Comparison of ENCODE assay signal across 25 mouse cellular contexts in the genomic region with DNA sequence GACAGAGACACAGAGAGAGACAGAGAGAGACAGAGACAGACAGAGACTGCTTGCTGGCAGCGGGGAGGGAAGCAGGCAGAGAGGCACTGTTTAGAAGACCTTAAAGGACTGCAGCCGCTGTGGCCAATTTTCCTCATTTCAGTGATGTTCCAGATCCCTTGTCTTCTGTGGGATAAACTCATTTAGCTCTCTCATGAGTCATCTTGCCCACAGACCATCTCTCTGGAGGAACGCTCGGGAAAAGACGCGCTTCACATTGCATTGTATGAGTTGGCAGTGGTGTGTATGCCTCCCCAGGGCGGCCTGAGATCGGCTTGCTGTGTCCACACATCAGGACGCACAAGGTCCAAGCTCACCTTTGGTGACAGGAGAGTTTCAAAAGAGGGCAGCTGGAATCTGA.
DNase-seq lines count a peak whose midpoint lies in the region; ATAC-seq and TF ChIP-seq lines count a peak whose summit lies in the region.
"Had no signal": no experiment of that assay in that cellular context is flagged by ENCODE, and none has a peak within 500 bp of the region (broad histone marks: within the 10 kb centered on the region; RNA-seq: fewer than 3 reads in every experiment).

No protein-coding gene starts in this region.

- in situ Hi-C loops in Patski (cut with MboI; ENCODE audit: low pct_unique_long_range_greater_than_20kb) = no loop called here

- CTCF ChIA-PET in Patski (lab: Charles Lee) = interaction anchor here (1.4 kb wide), 1 partner anchor 10 kb away, joined by 4 read pairs; no protein-coding TSS in a partner anchor

- H3K4me3 ChIP-seq in gastrocnemius, adult 2 months = no peak overlapping the region
- no peak overlapping the region for H3K4me3 ChIP-seq in layer of hippocampus, adult 2 months
- no peak overlapping the region for H3K4me3 ChIP-seq in kidney, embryonic 16.5 days (ENCODE audit: low read length)
- H3K4me3 ChIP-seq: embryonic facial prominence, embryonic 10.5 days; forebrain, embryonic 13.5 days; heart, embryonic 10.5 days; hindbrain, embryonic 12.5 days had no signal

- intact Hi-C loops in gastrocnemius, adult 2 months (cut with DNase I) = no loop called here

- no peaks in the 10 kb centered on the region for H3K9me3 ChIP-seq in kidney, embryonic 16.5 days (ENCODE audit: low read length)
- H3K9me3 ChIP-seq: embryonic facial prominence, embryonic 10.5 days; forebrain, embryonic 13.5 days; G1E; heart, embryonic 10.5 days; hindbrain, embryonic 12.5 days had no signal

- H3K36me3 ChIP-seq in kidney, embryonic 16.5 days (ENCODE audit: insufficient read depth, low read length) = no peaks in the 10 kb centered on the region
- H3K36me3 ChIP-seq: embryonic facial prominence, embryonic 10.5 days; heart, embryonic 10.5 days; hindbrain, embryonic 12.5 days had no signal

- H3K9ac ChIP-seq in kidney, embryonic 16.5 days (replicated peaks; ENCODE audit: low read length) = no peak overlapping the region
- H3K9ac ChIP-seq: forebrain, embryonic 13.5 days; forebrain, postnatal 0 days; hindbrain, embryonic 12.5 days had no signal

- WGBS in kidney, embryonic 16.5 days = 96% methylated on average over 9 of the region's 9 CpGs

- H3K4me1 ChIP-seq in kidney, embryonic 16.5 days (ENCODE audit: insufficient read depth, low read length) = peaks cover 6% of the 10 kb centered on the region; the same call in 1 of the 2 replicates
- H3K4me1 ChIP-seq: forebrain, embryonic 13.5 days had no signal

- DNase-seq in gastrocnemius, adult 2 months = no peak
- no peak for DNase-seq in gastrocnemius, postnatal 10 days
- DNase-seq in right cerebral cortex, adult 2 months (ENCODE audit: low spot score in 2 of 2) = peak; percentile 41 to 47
- no peak for DNase-seq in right cerebral cortex, postnatal 25 days
- DNase-seq in Patski (ENCODE audit: low read depth, low spot score) = no peak
- no peak for DNase-seq in layer of hippocampus, adult 2 months (ENCODE audit: low spot score in 2 of 2)
- DNase-seq: adrenal gland, adult 2 months; adrenal gland, postnatal 25 days; B cell, adult 2 months; cerebellum, adult 2 months; cerebellum, postnatal 10 days; forebrain, postnatal 0 days; gastrocnemius, postnatal 36 days; heart, adult 11 months; heart, postnatal 10 days; heart, postnatal 4 days had no signal

- H3K27ac ChIP-seq in gastrocnemius, adult 2 months = peak overlapping the region; percentile 40; the same call in 1 of the 2 replicates
- H3K27ac ChIP-seq in layer of hippocampus, adult 2 months = no peak overlapping the region
- no peak overlapping the region for H3K27ac ChIP-seq in kidney, embryonic 16.5 days (ENCODE audit: low read length)
- H3K27ac ChIP-seq: embryonic facial prominence, embryonic 10.5 days; forebrain, embryonic 13.5 days; heart, embryonic 10.5 days; hindbrain, embryonic 12.5 days had no signal

- no peak for TF ChIP-seq CTCF in gastrocnemius, adult 2 months (IDR thresholded peaks at IDR 0.05)
- TF ChIP-seq CTCF in Patski (IDR thresholded peaks at IDR 0.05) = no peak
- no peak for TF ChIP-seq CTCF in layer of hippocampus, adult 2 months (conservative IDR thresholded peaks at IDR 0.05)

- POLR2A ChIA-PET in Patski (lab: Charles Lee) = interaction anchor here (0.6 kb wide), 1 partner anchor 1166 kb away, joined by 3 read pairs; no protein-coding TSS in a partner anchor

- no peak overlapping the region for H3K4me2 ChIP-seq in kidney, embryonic 16.5 days (replicated peaks; ENCODE audit: low read depth, low read length)
- H3K4me2 ChIP-seq: forebrain, embryonic 13.5 days; hindbrain, embryonic 12.5 days had no signal

- peak; percentile 65 for ATAC-seq in Patski
- ATAC-seq in kidney, embryonic 16.5 days (ENCODE audit: low FRiP score, low TSS enrichment) = no peak
- ATAC-seq: CD4-positive, CD25-positive, alpha-beta regulatory T cell, adult 4 months; forebrain, embryonic 13.5 days; forebrain, postnatal 0 days; hindbrain, embryonic 16.5 days; inflammation-experienced regulatory T-cells, adult 6 months had no signal

- no peaks in the 10 kb centered on the region for H3K27me3 ChIP-seq in Patski
- no peaks in the 10 kb centered on the region for H3K27me3 ChIP-seq in kidney, embryonic 16.5 days (ENCODE audit: insufficient read depth, low read length)
- H3K27me3 ChIP-seq: forebrain, embryonic 13.5 days; hindbrain, embryonic 12.5 days had no signal

Comparison
In these comparisons a context has a peak if more than half of its experiments do, and no peak if none do; other contexts are left out.
1. DNase-seq: peak in right cerebral cortex, adult 2 months (2 of 2); none in gastrocnemius, adult 2 months (single experiment), gastrocnemius, postnatal 10 days (single experiment), right cerebral cortex, postnatal 25 days (single experiment), Patski (single experiment) and layer of hippocampus, adult 2 months (0 of 2).